Mouse (Mus musculus) CH12.LX (cell line): ENCODE measurements around the gene Dph2. TPM values are rescaled to one million over a fixed set of nuclear protein-coding genes. Genes with fewer than 3 reads are reported as not detected.

ENCODE experiments used
- DNase-seq: peaks from one replicate; pipeline ENCODE4 v3.0.0-alpha.2; 2013; ENCODE audit errors: extremely low read depth
- H3K27ac ChIP-seq: 2 replicates; pipeline ENCODE4 v1.5.1; 2012; ENCODE audit warnings: low read depth, mild to moderate bottlenecking, control low read depth, moderate library complexity; ENCODE audit not compliant: insufficient read depth
- H3K27me3 ChIP-seq: replicated peaks from 2 replicates; pipeline ENCODE3; 2012; ENCODE audit warnings: inconsistent platforms
- H3K36me3 ChIP-seq, 2 experiments: replicated peaks in 1 of 2; 2 replicates each; pipeline versions ENCODE3 to v1.6.1; 2012; ENCODE audit warnings: inconsistent platforms in 1 of 2, low read length in 1 of 2, mild to moderate bottlenecking in 1 of 2, mixed read lengths in 1 of 2, moderate library complexity in 1 of 2; ENCODE audit not compliant: control insufficient read depth in 1 of 2, insufficient read depth in 1 of 2
- H3K4me1 ChIP-seq, 2 experiments: 2 replicates each; pipeline ENCODE4 v1.6.1; 2012; ENCODE audit warnings: inconsistent platforms in 1 of 2, moderate library complexity in 1 of 2; ENCODE audit not compliant: insufficient read depth in 2 of 2, control insufficient read depth in 1 of 2
- H3K4me2 ChIP-seq: 2 replicates; pipeline ENCODE4 v1.6.1; 2012; ENCODE audit warnings: low read depth, mild to moderate bottlenecking, control low read depth; ENCODE audit not compliant: poor library complexity, insufficient read depth, severe bottlenecking
- H3K4me3 ChIP-seq, 3 experiments: fragments of 150-350 bp in 1 of 3; sonication (generic) in 1 of 3; replicated peaks in 1 of 3; 2 replicates each; pipeline versions ENCODE3 to v1.5.1; 2011 to 2012; ENCODE audit warnings: low read depth in 2 of 3, low read length in 2 of 3, mild to moderate bottlenecking in 2 of 3, moderate library complexity in 2 of 3, control low read depth in 1 of 3, improper control_type of control experiment in 1 of 3, inconsistent platforms in 1 of 3, mixed read lengths in 1 of 3; ENCODE audit not compliant: poor library complexity in 1 of 3
- H3K79me2 ChIP-seq: replicated peaks from 2 replicates; pipeline ENCODE4 v1.6.1; 2012; ENCODE audit warnings: mild to moderate bottlenecking, moderate library complexity; ENCODE audit not compliant: control insufficient read depth, poor library complexity, insufficient read depth, severe bottlenecking; ENCODE audit errors: extremely low read depth
- H3K9ac ChIP-seq: 2 replicates; pipeline ENCODE4 v1.6.1; 2012; ENCODE audit warnings: low read depth, mild to moderate bottlenecking, control low read depth, moderate library complexity; ENCODE audit not compliant: insufficient read depth
- H3K9me3 ChIP-seq: replicated peaks from 2 replicates; pipeline ENCODE3; 2012; ENCODE audit warnings: low read length, inconsistent platforms, mixed read lengths
- BHLHE40 ChIP-seq: IDR thresholded peaks from 2 replicates; pipeline ENCODE4 v1.6.1; 2011; ENCODE audit warnings: mild to moderate bottlenecking, low read depth, low read length, improper control_type of control experiment
- CHD1 ChIP-seq: IDR thresholded peaks from 2 replicates; pipeline ENCODE4 v1.6.1; 2012; ENCODE audit warnings: low read depth, low read length, improper control_type of control experiment, inconsistent platforms
- CHD2 ChIP-seq: IDR thresholded peaks from 2 replicates; pipeline ENCODE4 v1.6.1; 2011; ENCODE audit warnings: low read length, improper control_type of control experiment
- CTCF ChIP-seq, 2 experiments: IDR thresholded peaks in 1 of 2; conservative IDR thresholded peaks in 1 of 2; 2 replicates each; pipeline ENCODE4 v1.5.1; 2011 to 2012; ENCODE audit warnings: low read depth in 2 of 2, low read length in 2 of 2, improper control_type of control experiment in 1 of 2, inconsistent platforms in 1 of 2, mild to moderate bottlenecking in 1 of 2, moderate library complexity in 1 of 2
- E2F4 ChIP-seq: IDR thresholded peaks from 2 replicates; pipeline ENCODE4 v1.6.1; 2011; ENCODE audit warnings: low read depth, low read length, improper control_type of control experiment; ENCODE audit not compliant: insufficient replicate concordance
- ELF1 ChIP-seq: IDR thresholded peaks from 2 replicates; pipeline ENCODE4 v1.6.1; 2014; ENCODE audit warnings: low read depth, mild to moderate bottlenecking, inconsistent platforms, low read length, improper control_type of control experiment
- EP300 ChIP-seq: IDR thresholded peaks from 2 replicates; pipeline ENCODE4 v1.6.1; 2011; ENCODE audit warnings: low read length, improper control_type of control experiment
- ETS1 ChIP-seq: conservative IDR thresholded peaks from 2 replicates; pipeline ENCODE4 v1.6.1; 2012; ENCODE audit warnings: low read depth, mild to moderate bottlenecking, inconsistent platforms, low read length, improper control_type of control experiment, moderate library complexity
- GABPA ChIP-seq: IDR thresholded peaks from 2 replicates; pipeline ENCODE4 v1.6.1; 2012; ENCODE audit warnings: low read depth, low read length, improper control_type of control experiment, inconsistent platforms; ENCODE audit not compliant: insufficient replicate concordance
- HCFC1 ChIP-seq: IDR thresholded peaks from 2 replicates; pipeline ENCODE4 v1.6.1; 2012; ENCODE audit warnings: low read depth, mild to moderate bottlenecking, inconsistent platforms, low read length, improper control_type of control experiment
- IRF4 ChIP-seq: IDR thresholded peaks from 2 replicates; pipeline ENCODE4 v1.6.1; 2014; ENCODE audit warnings: low read depth, mild to moderate bottlenecking, inconsistent platforms, low read length, improper control_type of control experiment
- JUND ChIP-seq: conservative IDR thresholded peaks from 2 replicates; pipeline ENCODE4 v1.6.1; 2011; ENCODE audit warnings: low read depth, low read length, improper control_type of control experiment
- KAT2A ChIP-seq: IDR thresholded peaks from 2 replicates; pipeline ENCODE4 v1.6.1; 2012; ENCODE audit warnings: low read length, improper control_type of control experiment, inconsistent platforms; ENCODE audit not compliant: insufficient replicate concordance
- MAFK ChIP-seq: IDR thresholded peaks from 2 replicates; pipeline ENCODE4 v1.6.1; 2011; ENCODE audit warnings: low read length, improper control_type of control experiment; ENCODE audit not compliant: insufficient replicate concordance
- MAX ChIP-seq: IDR thresholded peaks from 2 replicates; pipeline ENCODE4 v1.6.1; 2011; ENCODE audit warnings: low read length, improper control_type of control experiment
- MXI1 ChIP-seq: IDR thresholded peaks from 2 replicates; pipeline ENCODE4 v1.6.1; 2011; ENCODE audit warnings: mild to moderate bottlenecking, low read depth, low read length, improper control_type of control experiment
- MYC ChIP-seq: IDR thresholded peaks from 2 replicates; pipeline ENCODE4 v1.6.1; 2011; ENCODE audit warnings: low read depth, mild to moderate bottlenecking, improper control_type of control experiment, low read length
- NELFE ChIP-seq: IDR thresholded peaks from 2 replicates; pipeline ENCODE4 v1.6.1; 2011; ENCODE audit warnings: low read depth, low read length, improper control_type of control experiment
- PAX5 ChIP-seq: IDR thresholded peaks from 2 replicates; pipeline ENCODE4 v1.6.1; 2012; ENCODE audit warnings: low read length, inconsistent platforms, mixed read lengths
- POLR2A ChIP-seq: IDR thresholded peaks from 2 replicates; pipeline ENCODE4 v1.6.1; 2011; ENCODE audit warnings: low read depth, mild to moderate bottlenecking, improper control_type of control experiment, low read length
- POLR2AphosphoS2 ChIP-seq: IDR thresholded peaks from 2 replicates; pipeline ENCODE4 v1.6.1; 2011; ENCODE audit warnings: low read depth, low read length, improper control_type of control experiment
- RCOR1 ChIP-seq: conservative IDR thresholded peaks from 2 replicates; pipeline ENCODE4 v1.6.1; 2012; ENCODE audit warnings: low read depth, mild to moderate bottlenecking, inconsistent platforms, low read length, improper control_type of control experiment
- SIN3A ChIP-seq: IDR thresholded peaks from 2 replicates; pipeline ENCODE4 v1.6.1; 2012; ENCODE audit warnings: low read length, improper control_type of control experiment, inconsistent platforms
- TBP ChIP-seq: conservative IDR thresholded peaks from 2 replicates; pipeline ENCODE4 v1.6.1; 2011; ENCODE audit warnings: low read depth, low read length, improper control_type of control experiment
- TCF12 ChIP-seq: IDR thresholded peaks from 2 replicates; pipeline ENCODE4 v1.6.1; 2014; ENCODE audit warnings: low read depth, mild to moderate bottlenecking, inconsistent platforms, low read length, improper control_type of control experiment
- UBTF ChIP-seq: IDR thresholded peaks from 2 replicates; pipeline ENCODE4 v1.6.1; 2012; ENCODE audit warnings: low read depth, mild to moderate bottlenecking, inconsistent platforms, low read length, improper control_type of control experiment, moderate library complexity
- ZC3H11A ChIP-seq: IDR thresholded peaks from 2 replicates; pipeline ENCODE4 v1.6.1; 2012; ENCODE audit warnings: low read depth, mild to moderate bottlenecking, inconsistent platforms, low read length, improper control_type of control experiment
- ZMIZ1 ChIP-seq: IDR thresholded peaks from 2 replicates; pipeline ENCODE4 v1.6.1; 2012; ENCODE audit warnings: low read depth, mild to moderate bottlenecking, inconsistent platforms, low read length, improper control_type of control experiment
- ZNF384 ChIP-seq: IDR thresholded peaks from 2 replicates; pipeline ENCODE4 v1.6.1; 2012; ENCODE audit warnings: low read depth, low read length, improper control_type of control experiment, inconsistent platforms
- dilution Hi-C: fragments of 300-500 bp; cut with MboI; formaldehyde crosslinking; loops from 2 replicates; pipeline ENCODE4 v1.14.3; 2020; ENCODE audit warnings: low sequenced_read_pairs; ENCODE audit not compliant: extremely low pct_unique_long_range_greater_than_20kb, extremely low pct_ligation_motif_present
- in situ Hi-C: fragments of 300-500 bp; cut with MboI; formaldehyde crosslinking; loops from 3 replicates; pipeline ENCODE4 v1.14.3; 2019; ENCODE audit warnings: low sequenced_read_pairs, low pct_ligation_motif_present, low pct_unique_long_range_greater_than_20kb, mixed read lengths
- polyA plus RNA-seq: library from polyadenylated mRNA; unstranded; fragments of >175 nt; gene quantifications from 2 replicates; pipeline ENCODE4 v1.2.1, GENCODE M21; 2012; ENCODE audit warnings: low read depth; ENCODE audit not compliant: insufficient read length
- total RNA-seq, 2 experiments: library from RNA; depleted of rRNA; stranded (reverse); fragments of 300-350 nt in 1 of 2; fragments of >200 nt in 1 of 2; gene quantifications; 2 replicates each; pipeline ENCODE4 v1.2.3; 2012 to 2014

The Dph2 gene
- total RNA-seq (2012; rRNA removed) (19.8 and 25.8 TPM in 2 replicates), total RNA-seq (2014; rRNA removed) (20.9 and 21.5 TPM in 2 replicates), polyA plus RNA-seq (15.2 and 20.8 TPM in 2 replicates)

GRCm38 (mm10) chr4:117891738-117892161 lies at the start of gene Dph2:
Gene Dph2 (minus strand): TSS chr4:117892032.
- Histone ChIP-seq H3K4me3 (peak within 1 kb of the TSS; percentile 70 to 91 (median 88)), H3K27ac (no peak within 1 kb of the TSS), H3K79me2 (peaks cover 9% of the 10 kb centered on the region), H3K9ac (peak within 1 kb of the TSS; percentile 67), H3K36me3 (peaks cover 34 to 66% of the 10 kb centered on the region in 2 experiments), H3K4me2 (peak within 1 kb of the TSS; percentile 73), H3K9me3 (no peaks in the 10 kb centered on the region), H3K4me1 (peaks cover 5 to 21% of the 10 kb centered on the region in 2 experiments), H3K27me3 (no peaks in the 10 kb centered on the region)
- in situ Hi-C loops (no loop called here), dilution Hi-C loops (no loop called here)
- 0 out of 2 replicates have a peak, but pooled peaks have one; percentile 58 for TF ChIP-seq POLR2AphosphoS2
- peak; percentile 80 for TF ChIP-seq POLR2A
- TF ChIP-seq SIN3A: peak; percentile 97
- no peak for TF ChIP-seq ZNF384
- TF ChIP-seq KAT2A: peak; percentile 92; the same call in 1 of the 2 replicates
- no peak for TF ChIP-seq PAX5
- TF ChIP-seq ZMIZ1: 0 out of 2 replicates have a peak, but pooled peaks have one; percentile 46
- no peak for TF ChIP-seq RCOR1
- peak; percentile 49; the same call in 1 of the 2 replicates for TF ChIP-seq TCF12
- TF ChIP-seq UBTF: 0 out of 2 replicates have a peak, but pooled peaks have one; percentile 10
- TF ChIP-seq MYC: peak; percentile 95
- TF ChIP-seq BHLHE40: 0 out of 2 replicates have a peak, but pooled peaks have one; percentile 22
- TF ChIP-seq ELF1: peak; percentile 98
- peak; percentile 52; the same call in 1 of the 2 replicates for TF ChIP-seq GABPA
- TF ChIP-seq NELFE: peak; percentile 75
- no peak for TF ChIP-seq MAFK
- no peak for TF ChIP-seq ETS1
- TF ChIP-seq HCFC1: peak; percentile 98
- peak; percentile 89 for TF ChIP-seq CHD2
- peak; percentile 82 for TF ChIP-seq MAX
- TF ChIP-seq CTCF (conservative IDR thresholded peaks at IDR 0.05 in 1 of 2, IDR thresholded peaks at IDR 0.05 in 1 of 2; ENCODE audit: low read depth in 2 of 2, low read length in 2 of 2): no peak
- no peak for TF ChIP-seq CHD1
- no peak for TF ChIP-seq ZC3H11A
- no peak for TF ChIP-seq E2F4
- peak; percentile 97 for TF ChIP-seq MXI1
- TF ChIP-seq JUND: no peak
- no peak for TF ChIP-seq TBP
- no peak for TF ChIP-seq EP300
- 0 out of 2 replicates have a peak, but pooled peaks have one; percentile 16 for TF ChIP-seq IRF4
- peak; percentile 92 for DNase-seq
